Mouse (Mus musculus): ENCODE measurements around the gene Trp53tg5.

The Trp53tg5 gene

GRCm38 (mm10) chr2:164456864-164457300 lies 16.6 kb downstream of the Trp53tg5 start, which contains the start of gene Sys1:
Gene Sys1 (plus strand): TSS chr2:164456964.
- TF ChIP-seq POU5F1 (IDR thresholded peaks at IDR 0.05; ENCODE audit: borderline replicate concordance, low read length) (no peak), NANOG (IDR thresholded peaks at IDR 0.05; ENCODE audit: borderline replicate concordance, low read length) (no peak), CTCF (conservative IDR thresholded peaks at IDR 0.05; ENCODE audit: low read length) (no peak)
- Histone ChIP-seq H3K4me3 (replicated peaks; ENCODE audit: low read length) (peak within 1 kb of the TSS; percentile 68), H3K4me1 (replicated peaks; ENCODE audit: low read depth, low read length) (peaks cover 72% of the 10 kb centered on the region), H3K36me3 (ENCODE audit: insufficient read depth, low read length) (no peaks in the 10 kb centered on the region), H3K9me3 (ENCODE audit: low read length) (no peaks in the 10 kb centered on the region), H3K27me3 (ENCODE audit: insufficient read depth, low read length) (0 out of 2 replicates have a peak, but pooled peaks cover 3% of the 10 kb centered on the region)

- Histone ChIP-seq H3K36me3 (ENCODE audit: insufficient read depth, low read length) (no peaks in the 10 kb centered on the region), H3K27me3 (ENCODE audit: insufficient read depth, low read length) (0 out of 2 replicates have a peak, but pooled peaks cover 3% of the 10 kb centered on the region), H3K9me3 (ENCODE audit: low read length) (no peaks in the 10 kb centered on the region), H3K4me3 (replicated peaks; ENCODE audit: low read length) (peak overlapping the region; percentile 68), H3K4me1 (replicated peaks; ENCODE audit: low read depth, low read length) (peaks cover 72% of the 10 kb centered on the region)
- TF ChIP-seq NANOG (IDR thresholded peaks at IDR 0.05; ENCODE audit: borderline replicate concordance, low read length) (no peak), CTCF (conservative IDR thresholded peaks at IDR 0.05; ENCODE audit: low read length) (no peak), POU5F1 (IDR thresholded peaks at IDR 0.05; ENCODE audit: borderline replicate concordance, low read length) (no peak)
Measured at GRCm38 (mm10) chr2:164456413-164456812, 17.1 kb downstream of the Trp53tg5 start.

GRCm38 (mm10) chr2:164455421-164456190 lies 17.9 kb downstream of the Trp53tg5 start:
- Histone ChIP-seq H3K4me1 (replicated peaks; ENCODE audit: low read depth, low read length) (peaks cover 80% of the 10 kb centered on the region), H3K9me3 (ENCODE audit: low read length) (no peaks in the 10 kb centered on the region), H3K27me3 (ENCODE audit: insufficient read depth, low read length) (0 out of 2 replicates have a peak, but pooled peaks cover 3% of the 10 kb centered on the region), H3K4me3 (replicated peaks; ENCODE audit: low read length) (no peak overlapping the region), H3K36me3 (ENCODE audit: insufficient read depth, low read length) (no peaks in the 10 kb centered on the region)
- TF ChIP-seq POU5F1 (IDR thresholded peaks at IDR 0.05; ENCODE audit: borderline replicate concordance, low read length) (no peak), CTCF (conservative IDR thresholded peaks at IDR 0.05; ENCODE audit: low read length) (no peak), NANOG (IDR thresholded peaks at IDR 0.05; ENCODE audit: borderline replicate concordance, low read length) (peak; percentile 32; the same call in 1 of the 2 replicates)

DNA sequence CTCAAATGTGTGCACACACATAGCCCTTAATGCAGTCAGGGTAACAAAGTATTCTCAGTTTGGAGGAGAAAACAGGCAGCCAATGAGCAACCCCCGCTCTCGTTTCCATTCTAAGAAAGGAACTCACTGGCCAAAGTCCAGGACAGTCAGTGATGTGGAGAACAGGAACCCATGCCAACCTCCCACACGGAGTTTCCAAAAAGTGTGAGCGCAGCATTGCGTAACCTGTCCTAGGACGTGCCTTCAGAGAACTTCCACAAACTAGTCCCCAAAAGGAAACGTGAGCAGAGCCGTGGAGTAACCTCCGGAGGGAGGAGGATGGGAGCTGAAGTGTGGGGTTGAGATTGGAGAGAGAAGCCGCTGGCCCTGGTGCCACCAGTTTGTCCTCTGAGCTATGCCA lies 18.7 kb downstream of the Trp53tg5 start:
- H3K4me1 ChIP-seq (replicated peaks; ENCODE audit: low read depth, low read length), result peaks cover 81% of the 10 kb centered on the region
- TF ChIP-seq CTCF (conservative IDR thresholded peaks at IDR 0.05; ENCODE audit: low read length), result no peak
- no peak for TF ChIP-seq NANOG (IDR thresholded peaks at IDR 0.05; ENCODE audit: borderline replicate concordance, low read length)
- TF ChIP-seq POU5F1 (IDR thresholded peaks at IDR 0.05; ENCODE audit: borderline replicate concordance, low read length), result no peak
- no peak overlapping the region for H3K4me3 ChIP-seq (replicated peaks; ENCODE audit: low read length)
- H3K27me3 ChIP-seq (ENCODE audit: insufficient read depth, low read length), result 0 out of 2 replicates have a peak, but pooled peaks cover 3% of the 10 kb centered on the region
- no peaks in the 10 kb centered on the region for H3K36me3 ChIP-seq (ENCODE audit: insufficient read depth, low read length)
- 0 out of 2 replicates have a peak, but pooled peaks cover 3% of the 10 kb centered on the region for H3K9me3 ChIP-seq (ENCODE audit: low read length)

- H3K9me3 ChIP-seq (ENCODE audit: low read length), result 0 out of 2 replicates have a peak, but pooled peaks cover 3% of the 10 kb centered on the region
- peaks cover 10% of the 10 kb centered on the region; the same call in 1 of the 2 replicates for H3K27me3 ChIP-seq (ENCODE audit: insufficient read depth, low read length)
- peaks cover 81% of the 10 kb centered on the region for H3K4me1 ChIP-seq (replicated peaks; ENCODE audit: low read depth, low read length)
- H3K36me3 ChIP-seq (ENCODE audit: insufficient read depth, low read length), result no peaks in the 10 kb centered on the region
- TF ChIP-seq NANOG (IDR thresholded peaks at IDR 0.05; ENCODE audit: borderline replicate concordance, low read length) (no peak), POU5F1 (IDR thresholded peaks at IDR 0.05; ENCODE audit: borderline replicate concordance, low read length) (no peak), CTCF (conservative IDR thresholded peaks at IDR 0.05; ENCODE audit: low read length) (no peak)
- no peak overlapping the region for H3K4me3 ChIP-seq (replicated peaks; ENCODE audit: low read length)
Measured at GRCm38 (mm10) chr2:164453887-164454500, 19.5 kb downstream of the Trp53tg5 start.

DNA sequence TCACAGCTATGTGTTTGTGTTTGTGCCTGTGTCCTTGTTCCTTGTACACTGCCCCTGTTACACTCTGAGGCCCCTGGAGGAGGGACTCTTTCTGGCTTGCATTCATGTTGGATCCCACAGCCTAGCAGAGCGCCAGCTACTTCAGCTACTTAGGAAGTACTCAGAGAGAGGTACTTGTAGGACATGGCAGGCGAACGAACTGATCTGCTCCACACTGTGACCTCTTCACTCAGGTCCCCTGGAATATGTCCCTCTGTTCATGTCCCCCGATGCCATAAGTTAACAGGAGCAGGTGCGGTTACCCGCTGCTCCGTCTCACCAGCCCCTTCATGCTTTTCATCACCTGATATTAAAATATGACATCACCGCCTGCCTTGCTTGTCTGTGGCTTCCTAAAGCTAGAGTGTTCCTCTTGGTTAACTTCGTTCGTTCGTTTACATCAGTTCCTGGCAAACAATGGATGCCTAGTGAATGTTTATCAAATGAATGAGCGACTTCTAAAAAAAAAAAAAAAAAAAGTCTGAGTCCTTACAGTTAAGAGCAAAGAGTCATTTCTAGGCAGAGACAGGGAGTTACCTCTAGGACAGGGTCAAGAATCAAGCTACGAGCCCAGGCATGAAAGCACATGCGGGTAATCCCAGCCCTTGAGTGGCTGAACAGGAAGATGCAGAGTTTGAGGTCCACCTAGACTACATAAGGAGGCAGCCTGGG lies 20.3 kb downstream of the Trp53tg5 start:
- no peak for TF ChIP-seq POU5F1 (IDR thresholded peaks at IDR 0.05; ENCODE audit: borderline replicate concordance, low read length)
- TF ChIP-seq CTCF (conservative IDR thresholded peaks at IDR 0.05; ENCODE audit: low read length), result no peak
- no peak for TF ChIP-seq NANOG (IDR thresholded peaks at IDR 0.05; ENCODE audit: borderline replicate concordance, low read length)
- Histone ChIP-seq H3K4me1 (replicated peaks; ENCODE audit: low read depth, low read length) (peaks cover 74% of the 10 kb centered on the region), H3K36me3 (ENCODE audit: insufficient read depth, low read length) (no peaks in the 10 kb centered on the region), H3K4me3 (replicated peaks; ENCODE audit: low read length) (no peak overlapping the region), H3K27me3 (ENCODE audit: insufficient read depth, low read length) (peaks cover 13% of the 10 kb centered on the region; the same call in 1 of the 2 replicates), H3K9me3 (ENCODE audit: low read length) (0 out of 2 replicates have a peak, but pooled peaks cover 3% of the 10 kb centered on the region)

GRCm38 (mm10) chr2:164452000-164452676 lies 21.4 kb downstream of the Trp53tg5 start:
- Histone ChIP-seq H3K36me3 (ENCODE audit: insufficient read depth, low read length) (no peaks in the 10 kb centered on the region), H3K27me3 (ENCODE audit: insufficient read depth, low read length) (peaks cover 13% of the 10 kb centered on the region; the same call in 1 of the 2 replicates), H3K4me1 (replicated peaks; ENCODE audit: low read depth, low read length) (peaks cover 66% of the 10 kb centered on the region), H3K9me3 (ENCODE audit: low read length) (0 out of 2 replicates have a peak, but pooled peaks cover 3% of the 10 kb centered on the region), H3K4me3 (replicated peaks; ENCODE audit: low read length) (0 out of 2 replicates have a peak overlapping the region, but pooled peaks have one; percentile 10)
- TF ChIP-seq POU5F1 (IDR thresholded peaks at IDR 0.05; ENCODE audit: borderline replicate concordance, low read length), result no peak
- peak; percentile 3; the same call in 1 of the 2 replicates for TF ChIP-seq NANOG (IDR thresholded peaks at IDR 0.05; ENCODE audit: borderline replicate concordance, low read length)

Data from E14TG2a.4 (cell line).